ENCODE assay signal across 8 mouse cellular contexts in the genomic region with DNA sequence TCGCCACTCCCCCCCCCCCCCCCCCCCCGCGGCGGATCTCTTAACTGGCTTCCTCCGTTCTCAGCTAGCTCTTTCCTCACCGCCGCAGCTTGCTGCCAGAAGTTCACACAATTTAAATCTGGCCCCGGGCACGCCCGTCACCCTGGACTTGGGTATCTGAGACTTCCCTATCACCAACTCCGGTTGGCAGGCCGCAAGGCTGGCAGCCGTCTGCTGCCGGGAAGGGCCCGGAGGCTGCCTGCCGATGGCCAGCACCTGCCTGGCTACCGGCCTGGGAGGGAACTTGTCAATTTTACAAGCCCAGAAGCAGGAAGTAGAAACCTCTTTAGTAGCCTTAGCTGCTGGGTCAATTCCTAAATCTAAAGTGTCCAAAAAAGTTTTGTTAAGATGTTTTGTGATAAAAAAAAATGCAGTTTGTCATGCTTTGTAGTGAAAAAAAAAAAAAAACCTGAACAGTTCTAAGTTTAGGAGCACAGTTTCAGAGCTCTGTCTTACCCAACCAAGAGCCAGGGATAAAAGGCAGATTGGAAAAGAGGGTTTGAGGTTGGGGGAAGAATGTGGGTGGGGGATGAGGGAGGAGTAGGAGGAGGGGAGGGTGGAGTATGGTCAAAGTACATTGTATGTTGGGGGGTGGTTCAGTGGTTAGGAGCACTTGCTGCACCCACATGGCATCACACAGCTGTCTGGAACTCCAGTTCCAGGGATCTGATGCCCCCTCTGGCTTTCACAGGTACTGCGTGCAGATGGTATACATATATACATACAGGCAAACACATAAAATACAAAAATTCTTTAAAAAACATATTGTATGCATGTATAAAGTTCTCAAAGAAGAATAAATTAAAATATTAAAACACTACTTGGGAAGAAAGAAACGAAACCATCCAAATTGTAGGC.
A peak's percentile ranks its signal among the peaks of the same experiment; 100 is the strongest.
DNase-seq lines count a peak whose midpoint lies in the region; ATAC-seq and TF ChIP-seq lines count a peak whose summit lies in the region.

No protein-coding gene starts in this region.

- TF ChIP-seq POLR2A in myocyte (IDR thresholded peaks at IDR 0.05; ENCODE audit: insufficient read length, low read depth): no peak

- H3K4me2 ChIP-seq in hindbrain, embryonic 12.5 days (replicated peaks): peak overlapping the region; percentile 72
- peak overlapping the region; percentile 95 for H3K4me2 ChIP-seq in liver, embryonic 12.5 days
- peak overlapping the region; percentile 67 for H3K4me2 ChIP-seq in myocyte (ENCODE audit: low read depth)

- H3ac ChIP-seq in myocyte (ENCODE audit: control insufficient read depth, insufficient read length): peak overlapping the region; percentile 48

- H3K9ac ChIP-seq in hindbrain, embryonic 12.5 days: peak overlapping the region; percentile 98
- H3K9ac ChIP-seq in liver, embryonic 12.5 days: peak overlapping the region; percentile 78

- H3K36me3 ChIP-seq in erythroblast, embryonic 14.5 days (ENCODE audit: control insufficient read depth): no peaks in the 10 kb centered on the region
- no peaks in the 10 kb centered on the region for H3K36me3 ChIP-seq in hindbrain, embryonic 12.5 days
- H3K36me3 ChIP-seq in liver, embryonic 12.5 days: 0 out of 2 replicates have a peak, but pooled peaks cover 3% of the 10 kb centered on the region
- no peaks in the 10 kb centered on the region for H3K36me3 ChIP-seq in myocyte (ENCODE audit: control insufficient read depth, insufficient read depth)

- peaks cover 2% of the 10 kb centered on the region; the same call in 1 of the 2 replicates for H3K9me3 ChIP-seq in erythroblast, embryonic 14.5 days (ENCODE audit: control insufficient read depth, low read length)
- H3K9me3 ChIP-seq in hindbrain, embryonic 12.5 days (replicated peaks): no peaks in the 10 kb centered on the region
- no peaks in the 10 kb centered on the region for H3K9me3 ChIP-seq in liver, embryonic 12.5 days (replicated peaks)

- peak overlapping the region; percentile 75 for H3K4me3 ChIP-seq in erythroblast, embryonic 14.5 days (replicated peaks)
- H3K4me3 ChIP-seq in hindbrain, embryonic 12.5 days: peak overlapping the region; percentile 95
- peak overlapping the region; percentile 78 for H3K4me3 ChIP-seq in liver, embryonic 12.5 days
- peak overlapping the region; percentile 33 for H3K4me3 ChIP-seq in myocyte

- H3K4me1 ChIP-seq in erythroblast, embryonic 14.5 days (ENCODE audit: control insufficient read depth): peaks cover 21% of the 10 kb centered on the region
- H3K4me1 ChIP-seq in hindbrain, embryonic 12.5 days: peaks cover 15% of the 10 kb centered on the region
- peaks cover 35% of the 10 kb centered on the region for H3K4me1 ChIP-seq in liver, embryonic 12.5 days

- peaks cover 32% of the 10 kb centered on the region for H3K27me3 ChIP-seq in erythroblast, embryonic 14.5 days (ENCODE audit: control insufficient read depth)
- H3K27me3 ChIP-seq in hindbrain, embryonic 12.5 days: no peaks in the 10 kb centered on the region
- H3K27me3 ChIP-seq in liver, embryonic 12.5 days (replicated peaks): peaks cover 15% of the 10 kb centered on the region
- H3K27me3 ChIP-seq in myocyte (ENCODE audit: control insufficient read depth, insufficient read depth, insufficient read length): no peaks in the 10 kb centered on the region

- H3K27ac ChIP-seq in hindbrain, embryonic 12.5 days: peak overlapping the region; percentile 96
- peak overlapping the region; percentile 82 for H3K27ac ChIP-seq in liver, embryonic 12.5 days

- 13% methylated on average over 15 of the region's 19 CpGs for WGBS in hindbrain, embryonic 12.5 days
- WGBS in liver, embryonic 12.5 days (ENCODE audit: insufficient replicate concordance): 8% methylated on average over 18 of the region's 19 CpGs

- no peaks in the 10 kb centered on the region for H3K79me2 ChIP-seq in myocyte (ENCODE audit: control insufficient read depth, insufficient read depth)

- peak; percentile 89 for DNase-seq in gastrocnemius, adult 18-20 months (ENCODE audit: low spot score)
- no peak for DNase-seq in gastrocnemius, postnatal 25 days
- peak; percentile 52 for DNase-seq in brain, adult 2 months (ENCODE audit: low read depth, low spot score)
- peak; percentile 24 to 59 for DNase-seq in thymus, adult 18-20 months

- peak; percentile 69; the same call in 1 of the 2 replicates for ATAC-seq in hindbrain, embryonic 12.5 days (ENCODE audit: low FRiP score)
- ATAC-seq in liver, embryonic 12.5 days: no peak

TF ChIP-seq in myocyte, 11 proteins besides CTCF, POLR2A, EP300 and RAD21:
- TF ChIP-seq TCF12 (IDR thresholded peaks at IDR 0.05; ENCODE audit: insufficient read depth, poor library complexity, severe bottlenecking) (no peak), MYOD1 (IDR thresholded peaks at IDR 0.05; ENCODE audit: control insufficient read depth in 1 of 3, insufficient read length in 2 of 3, low read depth in 2 of 3) (peak in 2 of 3 experiments; percentile 37 to 71), MYOG (IDR thresholded peaks at IDR 0.05; ENCODE audit: control insufficient read depth in 1 of 3, insufficient read depth in 1 of 3, insufficient read length in 2 of 3, low read depth in 2 of 3) (peak in 2 of 3 experiments; percentile 24 to 58)

Comparison
In these comparisons a context has a peak if more than half of its experiments do, and no peak if none do; other contexts are left out.
1. H3K4me3 ChIP-seq: peak in every context shown above with its lines; median percentile 95 in hindbrain, embryonic 12.5 days; 78 in liver, embryonic 12.5 days; 75 in erythroblast, embryonic 14.5 days; 33 in myocyte.